Mouse (Mus musculus) lung, postnatal 0 days (tissue): ENCODE data around the gene Eda. TPM values are rescaled to one million over a fixed set of nuclear protein-coding genes. Genes with fewer than 3 reads are reported as not detected.

Experiments used
- ATAC-seq: fragments of 200-750 bp; cut with Nextera tagmentation; 2 replicates; pipeline ENCODE4 v1.8.0; 2017; ENCODE audit warnings: moderate library complexity
- DNase-seq: peaks from one replicate; pipeline ENCODE4 v3.0.0-alpha.2; 2016; ENCODE audit warnings: low spot score
- H3K27ac ChIP-seq: fragments of 300-500 bp; sonication (generic); 2 replicates; pipeline ENCODE4 v1.5.1; 2014; ENCODE audit warnings: antibody characterized with exemption, mild to moderate bottlenecking, low read length, mixed read lengths
- H3K27me3 ChIP-seq: fragments of 300-500 bp; sonication (generic); replicated peaks from 2 replicates; pipeline ENCODE4 v1.6.1; 2014; ENCODE audit warnings: low read length, mixed read lengths; ENCODE audit not compliant: insufficient read depth
- H3K36me3 ChIP-seq: fragments of 300-500 bp; sonication (generic); 2 replicates; pipeline ENCODE4 v1.6.1; 2014; ENCODE audit warnings: low read length, mixed read lengths; ENCODE audit not compliant: insufficient read depth
- H3K4me1 ChIP-seq: fragments of 300-500 bp; sonication (generic); 2 replicates; pipeline ENCODE4 v1.6.1; 2014; ENCODE audit warnings: antibody characterized with exemption, low read depth, low read length, mixed read lengths; ENCODE audit not compliant: insufficient read depth
- H3K4me2 ChIP-seq: fragments of 300-500 bp; sonication (generic); replicated peaks from 2 replicates; pipeline ENCODE4 v1.6.1; 2014; ENCODE audit warnings: low read depth, mild to moderate bottlenecking, low read length, moderate library complexity, mixed read lengths
- H3K4me3 ChIP-seq: fragments of 300-500 bp; sonication (generic); 2 replicates; pipeline ENCODE4 v1.5.1; 2014; ENCODE audit warnings: low read depth, low read length
- H3K9ac ChIP-seq: fragments of 300-500 bp; sonication (generic); replicated peaks from 2 replicates; pipeline ENCODE4 v1.6.1; 2014; ENCODE audit warnings: low read depth, mild to moderate bottlenecking
- H3K9me3 ChIP-seq: fragments of 300-500 bp; sonication (generic); 2 replicates; pipeline ENCODE4 v1.6.1; 2016; ENCODE audit warnings: low read length, mixed read lengths
- CTCF ChIP-seq: IDR thresholded peaks from 2 replicates; pipeline ENCODE4 v1.5.1; 2016; ENCODE audit warnings: antibody characterized with exemption, mild to moderate bottlenecking
- EP300 ChIP-seq: IDR thresholded peaks from 2 replicates; pipeline ENCODE4 v1.6.1; 2016; ENCODE audit warnings: antibody characterized with exemption, mild to moderate bottlenecking, control low read depth
- WGBS: fragments of 180-500 bp; shearing (Covaris S2); extraction: QIAGEN DNeasy Blood & Tissue Kit; methylation state at CpG from one replicate; pipeline ENCODE4 v1.1.7; 2014; 5-methylcytosine and 5-hydroxymethylcytosine counted together
- polyA plus RNA-seq: library from polyadenylated mRNA; unstranded; fragments of >200 nt; fragmentation: Nextera tagmentation; extraction: Ambion mirVana; gene quantifications from 2 replicates; pipeline ENCODE4 v1.2.1, GENCODE M21; 2015

Gene Eda
- polyA plus RNA-seq = 0.93 and 0.95 TPM in 2 replicates

DNA sequence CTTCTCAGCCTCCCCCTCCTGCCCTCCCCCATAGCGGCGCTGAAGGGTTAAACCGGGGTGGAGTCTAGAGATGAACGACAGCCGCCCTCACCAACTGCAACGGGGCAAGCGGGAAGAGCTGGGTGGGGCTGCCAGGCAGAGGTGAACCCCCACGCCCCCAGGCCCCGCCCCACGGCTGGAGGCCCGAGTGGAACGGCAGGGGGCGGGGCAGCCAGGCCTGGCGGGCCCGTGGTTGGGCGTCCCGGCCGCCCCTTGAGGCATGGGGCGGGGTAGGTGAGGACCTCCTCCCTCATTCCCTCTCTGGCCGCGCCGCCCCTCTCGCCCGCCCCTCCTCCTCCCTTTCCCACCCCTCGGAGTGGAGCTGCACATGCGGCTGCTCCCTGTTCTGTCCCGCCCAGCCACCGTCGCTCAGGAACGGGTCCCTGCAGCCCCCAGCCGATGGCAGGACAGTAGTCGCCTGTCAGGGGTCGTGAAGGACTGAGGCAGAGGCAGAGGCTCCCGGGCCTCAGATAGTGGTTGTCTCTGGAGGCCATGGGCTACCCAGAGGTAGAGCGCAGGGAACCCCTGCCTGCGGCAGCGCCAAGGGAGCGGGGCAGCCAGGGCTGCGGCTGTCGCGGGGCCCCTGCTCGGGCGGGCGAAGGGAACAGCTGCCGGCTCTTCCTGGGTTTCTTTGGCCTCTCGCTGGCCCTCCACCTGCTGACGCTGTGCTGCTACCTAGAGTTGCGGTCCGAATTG is at the start of gene Eda:
Eda (plus strand) TSS at position 357 of the 735 bp plus-strand sequence.
- DNase-seq (peak; percentile 92), ATAC-seq (peak; percentile 98)
- no peak within 1 kb of the TSS for H3K27ac ChIP-seq

DNA sequence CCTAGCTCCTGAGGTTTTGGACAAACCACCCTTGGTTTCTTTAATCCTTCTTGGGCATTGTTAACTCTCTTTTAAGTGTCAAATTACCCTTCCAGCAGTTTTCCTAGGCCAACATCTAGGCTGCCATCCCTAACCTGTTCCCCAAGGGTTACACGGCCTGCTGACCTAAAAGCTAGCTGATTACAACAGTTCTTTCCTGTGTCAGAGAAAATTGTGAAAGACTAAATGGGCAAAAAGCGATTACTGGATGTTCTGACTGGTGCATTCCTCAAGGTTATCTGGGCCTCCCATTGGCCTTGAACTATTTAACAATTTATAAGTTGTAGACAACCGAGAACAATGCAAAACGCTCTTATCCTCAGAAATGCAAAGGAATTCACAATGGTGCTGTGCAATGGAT is 14.4 kb upstream of the Eda start:
- Histone ChIP-seq H3K4me3 (no peak overlapping the region), H3K27ac (no peak overlapping the region), H3K9me3 (no peaks in the 10 kb centered on the region), H3K36me3 (no peaks in the 10 kb centered on the region), H3K4me1 (no peaks in the 10 kb centered on the region), H3K4me2 (no peak overlapping the region), H3K9ac (no peak overlapping the region), H3K27me3 (no peaks in the 10 kb centered on the region)
- ATAC-seq (no peak), DNase-seq (no peak)
- TF ChIP-seq CTCF = no peak
- no peak for TF ChIP-seq EP300
- 64% methylated on average over 4 of the region's 4 CpGs for WGBS

More for the DNA sequence above, at the start of gene Eda:
- H3K4me1 ChIP-seq = no peaks in the 10 kb centered on the region
- no peak for TF ChIP-seq EP300
- no peak; the same call in 1 of the 2 replicates for TF ChIP-seq CTCF
- 6% methylated on average over 8 of the region's 49 CpGs for WGBS
- H3K4me2 ChIP-seq = peak within 1 kb of the TSS; percentile 77
- H3K27me3 ChIP-seq = no peaks in the 10 kb centered on the region
- no peaks in the 10 kb centered on the region for H3K36me3 ChIP-seq
- H3K9me3 ChIP-seq = no peaks in the 10 kb centered on the region
- peak within 1 kb of the TSS; percentile 26; the same call in 1 of the 2 replicates for H3K9ac ChIP-seq
- H3K4me3 ChIP-seq = peak within 1 kb of the TSS; percentile 47

DNA sequence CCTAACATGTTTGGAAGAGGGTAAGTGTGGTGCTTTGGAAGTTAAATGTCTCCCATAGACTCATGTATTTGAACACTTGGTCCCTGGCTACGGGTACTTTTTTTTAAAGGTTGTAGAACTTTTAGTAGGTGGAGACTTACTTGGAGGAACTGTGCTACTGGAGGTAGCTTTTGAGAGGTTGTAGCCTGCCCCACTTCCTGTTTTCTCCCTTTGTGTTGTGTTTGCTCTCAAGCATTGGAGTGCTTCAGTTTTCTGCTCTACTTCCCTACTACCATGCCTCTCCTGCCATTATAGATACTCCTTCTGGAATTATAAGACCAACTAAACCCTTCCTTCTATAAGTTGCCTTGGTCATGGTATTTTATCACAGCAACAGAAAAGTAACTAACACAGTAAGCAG is 5.3 kb upstream of the Eda start:
- TF ChIP-seq CTCF = no peak
- TF ChIP-seq EP300 = no peak
- H3K9ac ChIP-seq = no peak overlapping the region
- ATAC-seq (no peak), DNase-seq (no peak)
- no peaks in the 10 kb centered on the region for H3K36me3 ChIP-seq
- H3K27me3 ChIP-seq = no peaks in the 10 kb centered on the region
- no peaks in the 10 kb centered on the region for H3K4me1 ChIP-seq
- no peaks in the 10 kb centered on the region for H3K9me3 ChIP-seq
- H3K4me3 ChIP-seq = no peak overlapping the region
- 67% methylated on average over 1 of the region's 1 CpGs for WGBS
- no peak overlapping the region for H3K4me2 ChIP-seq
- H3K27ac ChIP-seq = no peak overlapping the region

DNA sequence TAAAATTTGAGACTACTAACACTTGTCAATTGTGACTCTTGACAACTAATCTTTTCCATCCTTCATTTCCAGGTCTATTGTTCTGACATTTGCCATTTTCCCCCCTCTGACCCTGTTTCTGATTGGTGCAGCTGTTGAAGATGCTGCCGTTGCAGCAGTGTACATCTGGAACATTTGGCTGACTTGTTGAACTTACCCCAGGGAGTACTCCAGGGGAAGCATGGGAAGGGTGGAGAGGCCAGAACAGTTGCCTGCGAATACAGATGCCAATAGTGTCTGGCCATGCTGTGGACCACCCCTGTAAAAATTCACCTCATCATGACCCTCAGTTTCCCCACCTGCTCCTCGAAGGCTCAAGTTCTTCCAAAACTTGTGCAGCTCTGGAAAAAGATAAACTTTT is 1.0 kb upstream of the Eda start:
- no peaks in the 10 kb centered on the region for H3K27me3 ChIP-seq
- H3K36me3 ChIP-seq = no peaks in the 10 kb centered on the region
- no peak overlapping the region for H3K27ac ChIP-seq
- no peaks in the 10 kb centered on the region for H3K9me3 ChIP-seq
- no peak overlapping the region for H3K4me2 ChIP-seq
- H3K9ac ChIP-seq = no peak overlapping the region
- H3K4me3 ChIP-seq = no peak overlapping the region
- ATAC-seq = no peak
- TF ChIP-seq EP300 (no peak), CTCF (no peak)
- 48% methylated on average over 3 of the region's 3 CpGs for WGBS
- no peaks in the 10 kb centered on the region for H3K4me1 ChIP-seq
- DNase-seq = no peak

DNA sequence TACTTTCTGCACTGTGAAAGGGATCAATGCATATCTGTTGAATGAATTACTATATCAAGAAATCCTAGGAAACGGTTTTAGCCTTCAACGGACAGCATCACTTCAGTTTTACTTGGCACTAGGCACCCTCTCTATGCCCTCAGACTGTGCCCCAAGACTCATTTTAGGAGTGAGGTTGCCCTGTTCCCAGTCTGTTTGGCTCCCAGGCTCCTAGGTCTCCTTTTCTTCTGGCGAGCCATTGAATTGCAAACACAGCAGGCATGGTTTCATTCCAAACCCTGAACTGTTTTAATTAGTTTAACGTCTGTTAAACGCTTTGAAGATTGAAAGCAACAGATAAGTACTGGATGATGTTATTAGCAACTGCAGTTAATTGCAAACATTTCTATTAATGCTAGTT is 603 bp upstream of the Eda start:
- H3K4me1 ChIP-seq = no peaks in the 10 kb centered on the region
- no peaks in the 10 kb centered on the region for H3K27me3 ChIP-seq
- ATAC-seq (no peak), DNase-seq (no peak)
- peak overlapping the region; percentile 47 for H3K4me3 ChIP-seq
- H3K4me2 ChIP-seq = peak overlapping the region; percentile 77
- H3K9me3 ChIP-seq = no peaks in the 10 kb centered on the region
- no peak overlapping the region for H3K9ac ChIP-seq
- H3K36me3 ChIP-seq = no peaks in the 10 kb centered on the region
- TF ChIP-seq EP300 (no peak), CTCF (no peak)
- no peak overlapping the region for H3K27ac ChIP-seq
- 18% methylated on average over 5 of the region's 5 CpGs for WGBS

DNA sequence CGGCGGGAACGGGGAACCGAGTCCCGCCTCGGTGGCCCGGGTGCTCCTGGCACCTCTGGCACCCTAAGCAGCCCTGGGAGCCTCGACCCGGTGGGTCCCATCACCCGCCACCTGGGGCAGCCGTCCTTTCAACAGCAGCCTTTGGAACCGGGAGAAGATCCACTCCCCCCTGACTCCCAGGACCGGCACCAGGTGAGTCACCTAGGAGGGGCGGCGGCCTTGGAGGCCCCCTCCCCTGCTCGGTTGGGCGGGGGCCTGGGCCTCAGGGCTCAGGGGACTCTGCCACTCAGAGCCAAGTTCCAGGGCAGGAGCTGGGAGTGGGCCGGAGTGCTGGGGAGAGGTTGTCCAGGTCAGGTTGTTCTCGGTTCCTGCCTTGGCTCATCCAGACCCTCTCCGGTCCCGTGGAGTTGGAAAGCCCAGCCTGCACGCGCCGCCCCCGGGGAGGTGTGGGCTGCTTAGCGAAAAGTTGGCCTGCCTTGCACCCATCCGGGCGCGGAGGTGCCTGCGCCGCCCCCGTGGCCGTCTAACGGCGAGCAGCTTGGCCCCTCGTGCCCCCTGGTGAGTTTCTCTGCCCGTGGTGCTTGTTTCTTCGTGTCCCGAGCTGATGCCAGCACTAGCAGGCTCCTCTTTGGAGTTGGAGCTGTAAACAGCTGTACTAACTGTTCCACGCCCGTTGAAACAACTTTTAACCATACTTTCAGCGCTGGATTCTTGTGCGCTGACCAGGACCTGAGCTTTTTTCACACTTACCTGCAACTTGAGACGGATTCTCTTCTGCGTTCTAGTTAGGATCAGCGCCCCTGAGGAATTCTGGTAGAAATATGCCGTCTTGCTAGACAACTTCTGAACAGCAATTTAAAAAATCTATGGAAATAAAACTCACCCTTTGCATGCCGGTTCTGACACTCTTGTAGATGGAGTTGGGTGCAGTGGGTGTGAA is 849 bp downstream of the Eda start:
- no peaks in the 10 kb centered on the region for H3K9me3 ChIP-seq
- peak overlapping the region; percentile 26; the same call in 1 of the 2 replicates for H3K9ac ChIP-seq
- peak; percentile 18 for DNase-seq
- no peaks in the 10 kb centered on the region for H3K27me3 ChIP-seq
- WGBS = 12% methylated on average over 24 of the region's 48 CpGs
- H3K4me1 ChIP-seq = no peaks in the 10 kb centered on the region
- H3K36me3 ChIP-seq = no peaks in the 10 kb centered on the region
- peak; percentile 16 for ATAC-seq
- peak overlapping the region; percentile 47 for H3K4me3 ChIP-seq
- TF ChIP-seq CTCF (peak; percentile 13; the same call in 1 of the 2 replicates), EP300 (no peak)
- H3K27ac ChIP-seq = no peak overlapping the region
- peak overlapping the region; percentile 77 for H3K4me2 ChIP-seq
